Mouse (Mus musculus): ENCODE data around the gene Sez6.
A peak's percentile ranks its signal among the peaks of the same experiment; 100 is the strongest.

The Sez6 gene

DNA sequence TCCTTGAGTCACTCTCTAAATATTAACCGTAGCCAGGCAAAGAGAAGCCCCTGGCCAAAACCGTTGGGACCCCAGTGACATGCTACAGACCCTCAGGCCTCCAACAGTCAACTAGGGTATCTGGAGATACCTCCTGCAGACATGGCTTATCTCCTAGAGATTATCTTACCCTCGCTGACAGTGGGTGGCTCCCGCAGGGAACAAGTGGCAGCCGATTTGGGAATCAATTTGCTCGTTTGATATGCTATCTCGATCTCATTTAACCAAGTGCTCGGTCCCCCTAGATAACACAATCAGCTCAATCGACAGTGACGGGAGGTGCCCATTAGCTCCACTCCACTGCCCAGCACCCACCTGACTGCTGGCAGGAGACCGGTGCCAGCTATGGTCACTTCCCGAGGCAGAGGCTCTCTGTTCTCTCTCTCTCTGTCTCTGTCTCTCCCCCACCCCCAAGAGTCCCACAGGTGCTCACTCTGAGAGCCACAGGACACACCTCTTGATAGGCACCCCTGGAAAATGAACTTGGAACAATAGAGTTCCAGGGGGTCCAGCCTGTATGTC lies 19.6 kb downstream of the Sez6 start:
- DNase-seq, result no peak

- DNase-seq, result peak; percentile 89
Observed at GRCm38 (mm10) chr11:77950797-77951228, 20.2 kb downstream of the Sez6 start.

- no peak for DNase-seq
Observed at GRCm38 (mm10) chr11:77953671-77954070, 23.1 kb downstream of the Sez6 start.

- DNase-seq, result no peak
Observed at GRCm38 (mm10) chr11:77956428-77956827, 25.8 kb downstream of the Sez6 start.

DNA sequence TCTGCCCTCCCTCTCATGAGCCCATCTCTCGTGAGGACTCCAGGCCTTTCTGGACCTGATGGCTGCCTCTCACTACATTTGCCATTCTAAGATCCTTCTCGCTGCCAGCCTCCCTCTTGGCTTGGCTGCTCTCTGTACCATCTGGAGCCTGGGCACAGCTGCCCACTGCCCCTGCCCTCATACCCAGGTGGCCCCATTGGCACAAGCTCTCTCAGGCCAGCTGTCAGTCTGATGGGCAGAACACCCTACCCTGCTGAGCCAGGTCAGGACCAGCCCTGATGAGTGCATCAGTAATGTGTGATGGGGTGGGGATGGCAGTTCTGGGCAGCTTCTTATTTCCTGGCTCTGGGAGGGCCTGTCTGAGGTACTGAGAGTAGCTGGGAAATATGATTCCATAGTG lies 27.7 kb downstream of the Sez6 start:
- DNase-seq, result no peak

DNA sequence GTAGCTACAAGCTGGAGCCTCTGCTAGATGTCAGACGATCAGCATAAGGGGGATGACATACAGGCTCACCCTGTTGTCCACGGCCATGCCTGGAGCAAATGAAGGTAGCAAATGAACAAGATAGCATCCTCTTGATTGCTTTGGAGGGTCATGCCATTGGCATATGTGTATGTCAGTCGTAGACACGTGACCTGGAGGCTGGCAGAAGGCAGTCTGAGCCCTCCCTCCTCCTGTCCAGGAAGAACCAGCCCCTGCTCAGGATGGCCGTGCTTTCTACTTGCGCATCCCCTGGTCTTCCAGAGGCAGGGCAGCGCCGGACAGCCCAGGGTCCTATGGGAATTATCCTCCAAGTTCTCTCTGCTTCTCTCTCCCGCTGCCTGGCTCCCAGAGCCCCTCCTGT lies 28.3 kb downstream of the Sez6 start:
- DNase-seq, result no peak

- no peak for DNase-seq
Observed at GRCm38 (mm10) chr11:77960199-77960598, 29.6 kb downstream of the Sez6 start.

GRCm38 (mm10) chr11:77960898-77961297 lies 30.3 kb downstream of the Sez6 start:
- DNase-seq, result no peak

DNA sequence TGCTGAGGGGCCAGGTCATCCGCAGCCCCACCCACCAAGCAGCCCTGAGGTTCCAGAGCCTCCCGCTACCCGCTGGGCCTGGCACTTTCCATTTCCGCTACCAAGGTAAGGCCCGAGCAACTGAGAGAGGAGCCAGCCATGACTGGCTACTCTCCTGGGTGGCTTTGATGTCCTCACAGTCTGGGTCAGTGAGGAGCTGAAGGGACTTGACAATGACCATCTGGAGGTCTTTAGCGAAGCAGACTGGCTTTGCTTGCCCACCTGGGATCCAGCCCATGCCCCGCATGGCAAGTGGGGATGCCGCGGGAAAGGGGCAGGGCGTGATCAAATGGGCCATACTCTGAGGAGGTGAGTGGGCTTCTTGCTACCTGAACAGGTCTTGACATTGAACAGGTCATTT lies 32.3 kb downstream of the Sez6 start:
- DNase-seq, result no peak

GRCm38 (mm10) chr11:77964415-77965095 lies 34.0 kb downstream of the Sez6 start:
- no peak for DNase-seq

GRCm38 (mm10) chr11:77965101-77966036 lies 34.8 kb downstream of the Sez6 start:
- DNase-seq, result peak; percentile 92

- no peak for DNase-seq
Observed at GRCm38 (mm10) chr11:77966037-77966391, 35.4 kb downstream of the Sez6 start.

GRCm38 (mm10) chr11:77967114-77967513 lies 36.5 kb downstream of the Sez6 start:
- peak; percentile 77 for DNase-seq

- no peak for DNase-seq
Observed at GRCm38 (mm10) chr11:77968786-77969185, 38.2 kb downstream of the Sez6 start.

- no peak for DNase-seq
Observed at GRCm38 (mm10) chr11:77970718-77971117, 40.1 kb downstream of the Sez6 start.

DNA sequence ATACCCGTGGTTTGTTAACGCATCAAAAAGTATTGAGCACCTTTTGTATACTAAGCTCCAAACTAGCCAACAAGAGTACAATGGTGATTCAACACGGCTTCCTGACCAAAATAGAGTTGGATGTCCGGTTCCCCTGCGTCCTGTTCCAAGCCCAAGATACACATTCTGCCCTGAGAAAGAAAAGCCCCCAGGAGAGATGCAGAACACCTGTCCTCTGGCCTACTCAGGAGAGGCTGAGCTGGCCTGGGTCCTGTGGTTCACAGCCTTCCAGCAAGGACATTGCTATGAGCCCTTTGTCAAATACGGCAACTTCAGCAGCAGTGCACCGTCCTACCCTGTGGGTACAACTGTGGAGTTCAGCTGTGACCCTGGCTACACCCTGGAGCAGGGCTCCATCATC lies 42.9 kb downstream of the Sez6 start:
- DNase-seq, result no peak

- DNase-seq, result no peak
Observed at GRCm38 (mm10) chr11:77974325-77974724, 43.7 kb downstream of the Sez6 start.

DNA sequence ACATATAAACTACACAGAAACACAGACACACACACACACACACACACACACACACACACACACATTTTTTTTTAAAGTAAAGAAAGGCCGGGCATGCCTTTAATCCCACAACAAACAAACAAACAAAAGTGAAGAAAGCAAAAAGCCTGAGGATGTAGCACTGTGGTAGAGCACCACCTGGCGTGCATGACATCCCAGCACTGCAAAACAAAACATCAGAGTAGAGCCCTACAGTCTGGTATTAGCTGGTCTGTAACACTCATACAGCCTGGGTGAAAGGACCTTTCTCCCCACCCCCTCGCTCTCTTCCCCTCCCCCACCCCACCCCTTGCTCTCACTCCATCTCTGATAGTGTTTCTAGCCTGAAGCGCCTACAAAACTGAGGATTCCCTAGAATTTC lies 45.3 kb downstream of the Sez6 start:
- DNase-seq, result no peak

- DNase-seq, result no peak
Observed at GRCm38 (mm10) chr11:77978161-77978560, 47.6 kb downstream of the Sez6 start.

GRCm38 (mm10) chr11:77979221-77979809 lies 48.7 kb downstream of the Sez6 start:
- no peak for DNase-seq

DNA sequence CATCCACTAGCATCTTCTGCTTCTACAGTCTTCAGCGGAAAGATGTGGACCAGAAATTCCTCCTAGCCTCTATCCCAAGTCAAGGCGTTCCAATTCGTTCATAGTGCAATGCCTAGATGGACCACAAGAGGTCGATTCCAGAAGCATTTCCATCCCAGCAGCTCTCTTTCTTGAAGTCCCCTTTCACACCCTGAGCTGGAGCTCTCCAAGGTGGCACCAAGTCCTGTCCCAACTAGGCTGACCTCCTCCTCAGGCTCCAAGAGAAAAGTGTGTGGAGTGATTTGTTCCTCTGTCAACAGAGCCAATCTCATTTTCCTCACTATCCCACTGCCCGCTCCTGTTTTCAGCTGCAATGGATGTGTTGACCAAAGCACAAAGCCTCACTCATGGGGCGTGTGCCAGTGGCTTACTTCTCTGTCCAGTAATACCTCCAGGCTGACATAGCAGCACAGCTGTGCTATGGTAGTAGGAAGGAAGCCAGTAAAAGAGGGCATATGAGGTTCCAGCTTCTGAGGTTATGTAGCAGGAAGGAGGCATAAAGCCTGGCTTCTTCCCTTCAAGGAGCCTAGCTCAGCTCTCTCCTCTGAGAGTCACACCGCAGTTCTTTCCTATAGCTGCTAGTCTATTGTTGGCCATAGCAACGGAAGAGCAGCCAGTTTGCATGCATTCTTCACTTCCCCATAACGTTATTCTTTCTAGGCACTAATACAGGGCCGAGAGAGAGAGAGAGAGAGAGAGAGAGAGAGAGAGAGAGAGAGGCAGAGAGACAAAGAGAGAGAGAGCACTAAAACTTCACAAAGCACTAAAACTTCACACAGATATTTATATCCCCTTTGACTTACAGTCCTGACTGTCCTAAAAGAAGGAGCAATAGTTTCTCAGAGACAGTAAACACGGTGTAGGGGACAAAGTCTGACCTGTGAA lies 49.9 kb downstream of the Sez6 start:
- DNase-seq, result peak; percentile 57

All from cerebellum, adult 11 months (tissue).